Mouse (Mus musculus) regulatory T cell (primary cell): ENCODE data around the gene Cabin1.

Experiments used
- in situ Hi-C: fragments of 300-600 bp; cut with MboI, MseI; formaldehyde crosslinking; loops from one replicate; pipeline ENCODE4 v1.15.1; 2025; ENCODE audit warnings: high pct_unique_total_duplicates

Cabin1 gene

DNA sequence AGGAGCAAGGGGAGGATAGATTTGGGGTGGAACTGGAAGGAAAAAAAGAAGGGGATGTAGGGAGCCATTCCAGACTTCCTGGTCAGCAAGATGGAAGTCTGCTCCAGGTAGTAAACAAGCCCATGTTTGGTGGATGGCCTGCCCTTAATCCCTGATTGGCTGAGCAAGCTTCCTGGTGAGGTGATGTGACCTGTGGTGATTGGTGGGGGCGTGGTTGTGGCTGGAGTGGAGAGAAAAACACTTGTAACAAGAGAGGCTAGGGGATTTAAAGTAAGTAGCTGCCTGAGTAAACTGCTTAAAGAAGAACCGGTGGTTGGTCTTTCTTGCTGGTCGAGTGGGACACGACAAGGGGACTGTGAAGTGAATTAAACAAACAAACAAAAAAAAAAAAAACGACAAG lies 3.6 kb upstream of the Cabin1 start:
- in situ Hi-C loops, result loop anchor here (5.0 kb wide), 1 partner anchor 60 kb away; no protein-coding TSS in a partner anchor

- in situ Hi-C loops, result loop anchor here (5.0 kb wide), 1 partner anchor 60 kb away; no protein-coding TSS in a partner anchor
These were observed 2.7 kb upstream of the Cabin1 start for GRCm38 (mm10) chr10:75766856-75767255.

DNA sequence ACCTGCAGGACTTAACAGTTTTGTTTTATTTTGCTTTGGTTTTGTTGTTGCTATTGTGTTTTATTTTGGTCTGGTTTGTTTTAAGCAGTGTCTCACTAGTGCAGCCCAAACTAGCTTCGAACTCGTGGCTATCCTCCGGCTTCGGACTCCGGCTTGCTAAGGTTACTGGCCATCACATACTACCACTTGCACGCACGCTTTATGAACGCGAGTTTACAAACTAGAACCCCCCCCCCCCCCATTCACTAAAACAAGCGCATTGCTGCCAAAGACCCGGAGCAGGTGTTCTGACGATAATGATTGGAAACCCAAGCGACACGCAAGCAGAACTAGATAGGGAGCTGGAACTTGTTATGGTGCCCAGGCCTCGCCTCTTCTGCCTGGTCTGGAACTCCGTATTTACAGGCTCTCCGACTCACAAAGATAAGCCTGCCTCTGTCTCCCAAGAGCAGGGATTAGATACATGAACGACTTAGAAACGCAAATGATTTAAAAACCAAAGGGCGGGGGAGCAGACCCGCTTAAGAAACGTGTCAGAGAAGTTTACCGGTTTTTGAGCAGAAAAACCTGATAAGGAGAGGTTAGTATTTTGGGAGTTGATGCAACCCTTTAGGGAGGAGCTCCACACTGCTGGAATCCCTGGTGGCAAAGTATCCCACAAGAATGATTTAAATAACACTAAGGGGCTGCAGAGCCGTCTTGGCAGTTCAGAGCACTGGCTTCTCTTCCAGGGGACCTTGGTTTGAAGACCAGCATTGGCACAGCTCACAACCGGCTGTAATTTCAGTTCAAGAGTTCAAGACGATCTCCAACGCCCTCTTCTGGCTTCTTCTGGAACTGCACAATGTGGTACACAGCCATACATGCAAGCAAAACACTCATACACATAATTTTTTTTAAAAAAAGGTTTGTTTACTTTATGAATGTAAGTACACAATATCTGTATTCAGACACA lies 655 bp upstream of the Cabin1 start:
- in situ Hi-C loops, result loop anchor here (5.0 kb wide), 1 partner anchor 63 kb away; no protein-coding TSS in a partner anchor

GRCm38 (mm10) chr10:75762413-75762812 lies 1.7 kb downstream of the Cabin1 start:
- in situ Hi-C loops, result no loop called here

DNA sequence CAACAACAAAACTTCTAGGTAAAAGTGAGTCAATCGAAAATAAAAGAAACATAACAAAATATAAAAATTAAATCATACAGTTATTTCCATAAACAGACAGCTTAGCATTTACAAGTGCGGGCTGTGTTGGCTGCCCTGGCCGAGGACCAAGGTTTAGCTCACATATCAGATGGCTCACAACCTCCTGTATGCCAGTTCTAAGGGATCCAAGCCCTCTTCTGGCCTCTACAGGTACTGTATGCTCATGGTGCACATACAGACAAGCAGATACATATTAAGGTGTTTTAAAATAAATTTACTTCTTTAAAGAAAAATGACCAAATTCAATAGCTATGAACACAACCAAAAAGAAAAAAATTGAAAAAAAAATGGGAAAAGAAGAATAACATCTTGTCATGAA lies 3.8 kb downstream of the Cabin1 start:
- in situ Hi-C loops, result no loop called here

GRCm38 (mm10) chr10:75756719-75757118 lies 7.4 kb downstream of the Cabin1 start:
- in situ Hi-C loops, result no loop called here

GRCm38 (mm10) chr10:75744017-75744416 lies 20.1 kb downstream of the Cabin1 start:
- in situ Hi-C loops, result loop anchor here (5.0 kb wide), 1 partner anchor 113 kb away; no protein-coding TSS in a partner anchor

- in situ Hi-C loops, result loop anchor here (5.0 kb wide), 1 partner anchor 114 kb away; no protein-coding TSS in a partner anchor
These were observed 20.8 kb downstream of the Cabin1 start for GRCm38 (mm10) chr10:75743369-75743768.

GRCm38 (mm10) chr10:75740866-75741265 lies 23.3 kb downstream of the Cabin1 start:
- in situ Hi-C loops, result loop anchor here (5.0 kb wide), 1 partner anchor 116 kb away; no protein-coding TSS in a partner anchor

GRCm38 (mm10) chr10:75725449-75725848 lies 38.7 kb downstream of the Cabin1 start:
- in situ Hi-C loops, result no loop called here

DNA sequence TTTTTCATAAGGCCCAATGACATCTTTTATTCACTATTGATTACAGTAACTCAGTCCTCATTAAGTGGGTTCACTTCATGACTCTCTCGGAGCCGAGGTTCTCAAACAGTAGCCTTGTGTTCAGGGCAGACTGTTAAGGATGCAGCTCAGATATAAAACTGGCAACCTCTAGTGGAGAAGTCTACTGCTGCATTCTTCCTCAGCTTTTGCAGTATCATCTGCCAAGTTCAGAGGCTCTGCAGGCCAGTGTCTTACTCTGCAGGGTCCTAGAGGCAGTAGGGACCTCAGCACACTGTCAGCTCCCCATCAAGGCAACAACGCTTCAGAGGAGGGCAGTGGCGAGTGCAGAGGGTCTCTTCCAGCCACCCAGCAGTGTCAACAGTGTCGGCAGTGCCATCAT lies 43.9 kb downstream of the Cabin1 start:
- in situ Hi-C loops, result no loop called here

GRCm38 (mm10) chr10:75714795-75715194 lies 49.3 kb downstream of the Cabin1 start:
- in situ Hi-C loops, result no loop called here

DNA sequence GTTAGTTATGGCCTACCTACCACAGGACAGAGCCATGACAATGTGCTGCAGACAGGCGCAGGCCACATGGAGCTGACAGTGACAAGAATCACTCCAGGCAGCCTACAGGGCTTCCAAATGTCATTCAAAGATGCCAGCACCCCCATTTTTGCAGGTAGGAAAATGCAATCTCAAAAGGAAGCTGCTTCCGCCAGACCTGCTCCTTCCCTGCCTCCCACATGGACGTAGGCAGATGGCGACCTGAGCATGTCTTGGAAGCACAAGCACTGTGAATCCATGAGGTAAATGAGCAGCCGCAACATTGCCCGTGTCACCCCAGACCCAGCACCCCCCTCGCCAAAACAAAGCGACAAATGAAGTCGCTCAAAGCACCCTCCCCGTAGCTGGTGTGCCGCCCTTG lies 51.1 kb downstream of the Cabin1 start:
- in situ Hi-C loops, result no loop called here

DNA sequence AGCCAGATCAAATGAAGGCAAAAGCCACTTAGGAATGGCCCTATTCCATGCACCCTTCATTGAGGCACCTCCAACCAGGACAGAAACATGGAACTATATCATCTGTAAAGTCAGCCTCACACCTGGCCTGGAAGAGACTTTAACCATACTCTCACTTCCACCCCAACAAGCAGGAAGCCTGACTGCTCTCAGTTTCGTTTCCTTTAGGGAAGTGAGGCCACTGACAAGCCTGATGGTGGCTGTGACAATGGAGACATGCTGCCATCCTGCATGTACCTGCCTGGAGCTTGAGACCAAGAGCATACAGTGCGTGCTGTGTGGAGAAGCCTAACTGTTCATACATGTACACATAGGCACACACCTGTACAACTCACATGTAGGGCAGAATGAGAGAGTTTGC lies 53.9 kb downstream of the Cabin1 start:
- in situ Hi-C loops, result no loop called here

GRCm38 (mm10) chr10:75709261-75709660 lies 54.9 kb downstream of the Cabin1 start:
- in situ Hi-C loops, result no loop called here

- in situ Hi-C loops, result no loop called here
These were observed 55.5 kb downstream of the Cabin1 start for GRCm38 (mm10) chr10:75708633-75708992.

- in situ Hi-C loops, result no loop called here
These were observed 56.1 kb downstream of the Cabin1 start for GRCm38 (mm10) chr10:75707901-75708632.

DNA sequence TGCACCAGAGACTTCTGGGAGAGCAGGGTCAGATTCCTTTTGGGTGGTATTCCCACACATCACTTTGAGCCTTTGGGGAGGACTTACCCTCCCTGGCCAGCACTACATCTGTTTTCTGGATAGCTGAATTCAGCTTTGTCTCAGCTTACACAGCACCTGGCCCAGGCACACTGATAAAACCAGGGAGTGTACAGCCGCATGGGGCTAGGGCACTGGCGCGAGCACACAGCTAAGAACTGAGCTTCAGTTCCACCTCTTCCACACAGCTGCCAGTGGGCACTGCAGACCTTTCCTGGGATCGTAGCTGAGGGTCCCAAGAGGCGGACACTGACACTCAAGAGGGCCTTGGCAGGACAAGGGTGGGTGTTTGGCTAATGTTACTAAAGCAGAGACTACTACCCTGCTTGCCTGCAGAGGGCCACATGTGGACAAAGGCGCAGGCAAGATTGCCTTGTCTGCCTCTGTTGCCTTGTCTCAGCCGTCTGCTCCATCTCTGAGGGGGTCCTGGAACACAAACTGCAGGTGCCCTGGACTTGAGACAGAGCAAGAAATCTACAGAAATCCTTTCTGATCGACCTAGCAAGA lies 57.4 kb downstream of the Cabin1 start:
- in situ Hi-C loops, result no loop called here

GRCm38 (mm10) chr10:75705681-75706400 lies 58.3 kb downstream of the Cabin1 start:
- in situ Hi-C loops, result no loop called here

DNA sequence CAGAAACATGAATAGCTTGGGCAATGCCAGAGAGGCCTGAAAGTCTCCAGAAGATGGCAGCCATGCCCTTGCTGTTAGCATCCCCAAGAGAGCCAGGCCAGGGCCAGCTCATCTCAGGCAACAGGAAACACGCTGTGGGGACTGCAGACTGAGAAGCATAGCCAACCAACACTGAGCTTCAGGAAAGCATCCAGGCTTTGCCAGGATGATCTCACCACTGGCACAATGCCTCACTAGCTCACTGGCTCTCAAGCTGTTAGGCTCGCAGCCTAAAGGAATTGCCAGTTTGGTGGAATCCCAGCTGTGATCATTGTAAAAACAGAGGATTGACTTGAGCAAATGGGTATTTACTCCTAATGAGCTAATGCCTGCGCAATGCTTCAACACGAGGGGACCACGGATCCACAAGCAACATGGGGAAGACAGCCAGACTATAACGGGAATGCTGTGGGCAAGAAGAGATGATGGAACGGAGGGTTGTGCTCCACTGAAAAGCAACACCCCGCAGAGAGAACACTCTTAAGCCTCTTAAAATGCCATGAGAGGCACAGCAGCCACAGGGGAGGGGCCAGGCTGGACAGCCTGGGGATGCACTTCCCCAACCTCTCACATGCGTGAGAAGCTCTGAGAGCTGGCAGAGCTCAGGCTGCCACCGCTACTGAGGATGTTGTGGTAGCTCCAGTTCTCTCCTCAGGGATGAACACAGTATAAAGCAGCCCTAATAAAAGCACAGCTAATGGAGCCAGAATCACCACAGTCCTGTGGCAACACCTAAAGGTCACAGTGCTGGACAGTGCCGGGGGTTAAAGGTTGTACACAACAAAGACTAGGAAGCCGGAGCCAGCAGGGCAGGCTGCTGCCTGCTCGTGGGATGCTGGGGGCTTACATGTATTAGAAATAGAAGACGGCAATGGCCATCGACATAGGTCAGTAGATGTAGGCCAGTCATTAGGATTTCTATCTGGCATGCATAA lies 59.6 kb downstream of the Cabin1 start:
- in situ Hi-C loops, result no loop called here
